Mouse (Mus musculus) right cerebral cortex, postnatal 4 days (tissue): ENCODE measurements around the gene Asf1b.

ENCODE experiments used
- DNase-seq: peaks from one replicate; pipeline ENCODE4 v3.0.0-alpha.2; 2022

Asf1b gene

DNA sequence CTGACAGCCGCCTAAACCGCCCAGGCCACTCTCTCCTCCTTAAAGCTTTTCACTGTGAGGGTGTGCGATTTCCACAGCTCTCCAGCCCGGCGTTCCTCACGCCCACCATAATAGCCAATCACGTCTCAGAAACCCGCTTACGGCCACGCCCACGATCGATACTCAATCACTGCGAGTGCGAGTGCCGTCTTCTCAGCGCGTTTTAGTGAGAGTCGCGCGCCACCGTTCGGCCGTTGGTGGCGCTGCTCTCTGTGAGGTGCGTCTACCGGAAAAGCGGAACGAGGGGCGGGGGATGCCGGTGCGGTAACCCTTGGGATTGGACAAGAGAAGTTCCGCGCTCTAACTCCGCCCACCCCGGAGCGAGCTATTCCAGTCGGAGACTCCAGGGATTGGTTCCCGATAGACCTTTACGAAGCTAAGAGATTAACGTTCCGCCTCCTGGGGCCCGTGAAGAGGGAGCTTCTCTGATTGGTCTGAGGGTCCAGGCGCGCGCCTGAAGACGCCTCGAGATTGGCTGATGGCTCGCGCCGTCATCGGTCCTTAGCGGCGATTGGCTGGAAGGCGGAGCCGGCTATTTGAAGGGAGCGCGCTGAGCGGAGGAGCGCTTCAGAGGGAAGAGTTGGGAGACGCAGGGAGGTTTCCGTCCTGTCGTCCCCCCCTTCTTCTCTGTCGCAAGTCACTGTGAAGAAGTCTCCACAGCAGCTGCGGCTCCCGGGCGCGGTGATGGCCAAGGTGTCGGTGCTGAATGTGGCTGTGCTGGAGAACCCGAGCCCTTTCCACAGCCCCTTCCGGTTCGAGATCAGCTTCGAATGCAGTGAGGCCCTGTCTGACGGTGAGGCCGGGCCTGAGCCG, at the start of gene Asf1b, which contains the start of gene Gm10644:
TSS of gene Asf1b (plus strand) at position 402 of the 852 bp plus-strand sequence.
TSS of gene Gm10644 (minus strand) at position 100 of the 852 bp plus-strand sequence.
- peak; percentile 98 for DNase-seq

GRCm38 (mm10) chr8:83908583-83908982, 46.7 kb upstream of the Asf1b start:
- no peak for DNase-seq

- no peak for DNase-seq
Measured at GRCm38 (mm10) chr8:83909311-83909710, 46.0 kb upstream of the Asf1b start.

- DNase-seq = no peak
Measured at GRCm38 (mm10) chr8:83911809-83912731, 43.2 kb upstream of the Asf1b start.

DNA sequence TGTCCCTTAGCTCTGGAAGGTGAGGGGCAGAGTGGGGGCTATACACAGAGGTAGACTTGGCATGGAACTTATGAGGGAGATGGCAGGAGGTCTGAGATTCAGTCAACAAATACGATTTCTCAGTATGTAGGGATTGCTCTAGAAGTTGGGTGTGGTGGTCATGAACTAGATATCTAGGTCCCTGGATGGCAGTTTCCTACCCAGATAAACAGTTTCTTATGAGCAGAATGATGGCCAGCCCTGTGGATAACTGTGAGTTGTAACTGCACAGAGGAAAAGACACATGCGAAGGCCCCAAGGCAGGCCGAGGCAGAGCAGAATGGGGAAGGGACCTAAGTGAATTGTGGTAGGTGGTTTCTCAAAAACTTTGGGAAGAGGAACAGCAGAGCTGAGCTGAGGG, 41.1 kb upstream of the Asf1b start:
- DNase-seq = no peak

DNA sequence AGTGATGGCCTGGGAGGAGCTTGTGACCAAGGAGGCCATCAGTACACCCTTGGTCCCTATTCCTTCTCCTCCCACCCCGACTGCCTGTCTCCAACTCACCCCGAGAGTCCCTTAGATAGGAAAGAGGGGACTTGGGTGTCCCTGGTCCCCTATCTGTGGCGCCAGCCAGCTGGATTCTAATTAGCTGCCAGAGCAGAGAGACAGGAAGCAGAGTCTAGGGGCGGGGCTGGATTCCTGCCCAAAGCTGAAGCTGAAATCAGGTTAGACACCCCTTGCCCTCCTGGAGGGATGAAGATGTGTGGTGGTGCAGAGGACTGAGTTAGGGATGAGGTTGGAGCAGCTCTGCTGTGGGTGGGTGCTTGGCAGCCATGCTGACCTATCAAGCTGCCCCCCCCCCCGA, 40.4 kb upstream of the Asf1b start:
- DNase-seq = no peak

DNA sequence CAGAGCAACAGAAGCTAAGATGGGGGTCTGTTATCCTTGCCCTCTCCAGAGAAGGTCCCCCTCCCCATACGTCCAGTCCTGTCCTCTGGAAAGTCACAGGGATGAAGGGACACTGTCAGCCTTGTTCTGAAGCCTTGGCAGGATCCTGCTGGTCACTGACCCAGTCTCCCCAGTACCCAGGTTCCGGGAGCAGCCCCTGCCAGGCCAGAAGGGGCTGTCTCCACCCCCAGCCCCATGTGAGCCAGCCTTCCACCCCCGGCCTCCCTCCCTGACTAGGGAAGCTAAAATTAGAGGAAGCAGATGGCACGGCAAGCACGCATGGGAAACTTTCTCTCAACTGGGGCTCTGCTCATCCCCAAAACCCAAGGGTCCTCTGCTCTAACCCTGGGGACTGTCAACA, 39.3 kb upstream of the Asf1b start:
- no peak for DNase-seq

DNA sequence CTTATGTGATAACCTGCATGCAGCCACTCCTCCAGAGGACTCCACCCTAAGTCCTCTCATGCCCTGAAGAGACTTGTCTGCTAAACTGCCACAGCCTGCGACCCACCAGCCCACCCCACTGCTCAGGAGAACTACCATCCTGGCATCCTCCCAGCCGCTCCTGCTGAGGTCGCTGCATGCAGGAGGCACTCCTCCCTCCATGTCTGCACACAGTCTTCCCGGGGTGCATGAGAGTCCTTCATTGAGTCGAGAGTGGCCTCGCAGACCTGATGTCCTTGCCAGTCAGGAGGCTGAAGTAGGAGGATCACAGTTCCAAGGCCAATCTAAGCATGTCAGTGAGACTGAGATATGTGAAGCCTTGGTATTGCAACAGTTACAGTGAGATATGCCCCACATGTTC, 37.7 kb upstream of the Asf1b start:
- DNase-seq = no peak

DNA sequence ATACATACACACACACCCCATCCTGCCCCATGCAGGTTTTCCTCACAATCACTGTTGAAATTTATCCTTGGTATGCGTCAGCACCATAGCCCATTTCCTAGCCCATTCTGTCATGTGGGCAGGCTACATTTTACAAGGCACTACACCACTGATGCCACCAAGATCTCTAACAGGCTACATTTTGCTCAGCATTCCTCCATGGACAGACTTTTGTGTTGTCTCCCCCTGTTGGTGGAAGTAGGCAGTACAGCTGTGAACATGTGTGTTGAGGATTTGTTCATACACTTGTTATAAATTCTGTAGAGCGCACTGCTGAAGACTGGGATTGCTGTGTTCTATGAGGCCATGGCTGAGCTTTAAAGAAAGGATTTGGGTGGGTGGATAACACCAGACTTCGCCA, 33.7 kb upstream of the Asf1b start:
- DNase-seq = peak; percentile 94

- DNase-seq = no peak
Measured at GRCm38 (mm10) chr8:83922727-83923126, 32.6 kb upstream of the Asf1b start.

GRCm38 (mm10) chr8:83924585-83924984, 30.7 kb upstream of the Asf1b start:
- no peak for DNase-seq

DNA sequence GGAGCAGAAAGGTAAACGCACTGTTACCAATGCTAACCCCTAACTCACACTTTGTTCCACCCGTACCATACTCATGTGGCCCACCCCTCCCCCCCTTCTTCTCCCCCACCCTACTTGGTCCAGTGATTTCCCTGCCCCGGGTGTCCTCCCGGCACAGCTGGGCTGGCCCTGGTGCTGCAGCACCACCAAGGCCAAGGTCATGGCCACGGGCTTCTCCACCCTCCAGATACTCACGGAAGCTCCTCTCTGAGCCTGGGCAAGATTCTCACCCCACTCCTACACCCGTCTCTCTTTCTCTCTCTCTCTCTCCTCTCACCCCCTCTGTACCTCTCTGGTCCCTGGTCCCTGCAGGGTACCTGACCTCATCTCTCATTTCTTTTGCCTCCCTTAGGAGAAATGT, 29.0 kb upstream of the Asf1b start:
- no peak for DNase-seq

- DNase-seq = peak; percentile 5
Measured at GRCm38 (mm10) chr8:83934222-83934621, 21.1 kb upstream of the Asf1b start.

- peak; percentile 1 for DNase-seq
Measured at GRCm38 (mm10) chr8:83934994-83935393, 20.3 kb upstream of the Asf1b start.

GRCm38 (mm10) chr8:83935435-83935834, 19.9 kb upstream of the Asf1b start:
- peak; percentile 1 for DNase-seq

DNA sequence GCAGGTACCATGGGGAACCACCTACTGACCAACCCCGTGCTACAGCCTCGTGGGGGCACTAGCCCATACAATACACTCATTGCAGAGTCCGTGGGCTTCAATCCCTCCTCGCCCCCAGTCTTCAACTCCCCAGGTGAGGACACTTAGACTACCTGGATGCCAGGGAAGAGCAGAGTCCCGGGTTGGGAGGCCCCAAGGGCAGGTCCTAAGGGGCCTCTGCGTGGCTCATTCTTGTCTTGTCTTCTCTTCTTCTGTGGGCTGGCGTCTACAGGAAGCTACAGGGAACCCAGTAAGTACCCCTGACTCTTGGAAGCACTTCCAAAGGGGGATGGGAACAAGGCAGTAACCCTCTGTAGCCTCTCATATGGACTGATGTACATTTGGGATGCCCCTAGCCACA, 17.7 kb upstream of the Asf1b start:
- DNase-seq = no peak

- no peak for DNase-seq
Measured at GRCm38 (mm10) chr8:83938330-83938729, 17.0 kb upstream of the Asf1b start.

GRCm38 (mm10) chr8:83941066-83941677, 14.1 kb upstream of the Asf1b start:
- DNase-seq = peak; percentile 25

DNA sequence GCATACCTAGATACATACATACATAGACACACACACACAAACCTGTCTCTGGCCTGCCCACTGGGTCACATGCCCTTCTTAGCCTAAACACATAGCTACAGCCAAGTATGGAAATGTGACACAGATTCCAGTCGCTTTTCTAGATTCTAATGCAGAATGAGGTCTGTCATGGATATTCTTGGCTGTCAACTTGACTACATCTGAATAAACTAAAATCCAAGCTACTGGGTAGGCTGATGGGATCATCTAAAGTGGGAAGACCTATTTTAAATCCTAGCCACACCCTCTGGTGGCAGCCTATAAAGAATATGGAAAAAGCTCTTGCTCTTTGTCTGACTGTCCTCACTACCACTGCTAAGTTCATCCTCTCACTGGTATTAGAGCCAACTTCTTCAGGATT, 12.9 kb upstream of the Asf1b start:
- DNase-seq = peak; percentile 3

DNA sequence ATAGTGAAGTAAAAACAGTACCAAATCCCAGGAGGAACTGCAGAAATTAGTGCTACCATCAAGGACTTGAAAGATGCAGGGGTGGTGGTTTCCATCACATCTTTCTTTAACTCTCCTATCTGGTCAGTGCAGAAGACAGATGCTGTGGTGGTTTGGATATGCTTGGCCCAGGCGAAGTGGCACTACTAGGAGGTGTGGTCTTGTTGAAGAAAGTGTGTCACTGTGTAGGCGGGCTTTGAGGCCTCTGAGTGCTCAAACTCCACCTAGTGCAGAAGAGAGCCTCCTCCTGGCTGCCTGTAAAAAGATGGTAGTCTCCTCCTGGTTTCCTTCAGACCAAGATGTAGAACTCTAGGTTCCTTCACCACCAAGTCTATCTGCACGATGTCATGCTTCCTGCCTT, 9.8 kb upstream of the Asf1b start:
- no peak for DNase-seq

GRCm38 (mm10) chr8:83954749-83955105, 580 bp upstream of the Asf1b start:
- DNase-seq = no peak

GRCm38 (mm10) chr8:83955958-83956218, 581 bp downstream of the Asf1b start:
- DNase-seq = no peak

DNA sequence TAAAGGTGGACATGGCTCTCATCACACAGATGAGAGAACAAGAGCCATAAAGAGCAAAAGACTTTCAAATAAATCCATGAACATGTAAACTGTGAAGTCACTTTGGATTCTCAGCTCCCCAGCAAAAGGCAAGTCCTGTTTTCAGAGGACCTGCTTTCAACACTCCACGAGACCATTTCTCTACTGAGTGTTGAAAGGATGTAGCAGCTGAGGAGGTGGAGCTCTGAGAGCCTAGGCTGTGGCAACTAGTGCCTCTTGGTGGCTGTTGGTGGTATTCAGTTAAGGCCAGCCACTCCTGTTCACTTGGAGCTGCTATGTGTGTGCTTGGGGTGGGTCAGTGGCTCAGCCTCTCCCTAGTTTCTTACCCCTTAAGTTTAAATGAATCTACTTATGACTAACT, 1.5 kb downstream of the Asf1b start:
- no peak for DNase-seq
